Mouse (Mus musculus): ENCODE data around the gene Zfp981. TPM values are rescaled to one million over a fixed set of nuclear protein-coding genes. Genes with fewer than 3 reads are reported as not detected.

The Zfp981 gene
- total RNA-seq, 2 experiments from 2014 or later: 0.18 to 0.29 TPM

Other genes starting within 250 kb of the Zfp981 start
- 1 to 10 TPM; 1.0 to 1.2 TPM for gene Zfp992, start 53.0 kb upstream of the Zfp981 start, total RNA-seq (2021)
- 1 to 10 TPM; 1.0 to 2.4 TPM for gene Zfp993, start 108.9 kb downstream of the Zfp981 start, total RNA-seq (2021)

All from gastrocnemius, postnatal 14 days (tissue).